Mouse (Mus musculus) stomach, postnatal 0 days (tissue): ENCODE data around the gene Hmgcs2. TPM values are rescaled to one million over a fixed set of nuclear protein-coding genes. Genes with fewer than 3 reads are reported as not detected.
A peak's percentile ranks its signal among the peaks of the same experiment; 100 is the strongest.

Source experiments
- ATAC-seq: fragments of 200-750 bp; cut with Nextera tagmentation; 2 replicates; pipeline ENCODE4 v1.8.0; 2017; ENCODE audit not compliant: low FRiP score, low TSS enrichment
- DNase-seq: peaks from one replicate; pipeline ENCODE4 v3.0.0-alpha.2; 2016; ENCODE audit warnings: low spot score
- H3K27ac ChIP-seq: fragments of 300-500 bp; sonication (generic); replicated peaks from 2 replicates; pipeline ENCODE4 v1.5.1; 2014; ENCODE audit warnings: mild to moderate bottlenecking, control low read depth
- H3K27me3 ChIP-seq: fragments of 300-500 bp; sonication (generic); 2 replicates; pipeline ENCODE4 v1.6.1; 2014; ENCODE audit warnings: low read length; ENCODE audit not compliant: control insufficient read depth, insufficient read depth
- H3K36me3 ChIP-seq: fragments of 300-500 bp; sonication (generic); 2 replicates; pipeline ENCODE4 v1.6.1; 2014; ENCODE audit warnings: low read length, mixed read lengths; ENCODE audit not compliant: control insufficient read depth, insufficient read depth
- H3K4me1 ChIP-seq: fragments of 300-500 bp; sonication (generic); replicated peaks from 2 replicates; pipeline ENCODE4 v1.6.1; 2014; ENCODE audit warnings: antibody characterized with exemption; ENCODE audit not compliant: control insufficient read depth, insufficient read depth
- H3K4me2 ChIP-seq: fragments of 300-500 bp; sonication (generic); replicated peaks from 2 replicates; pipeline ENCODE4 v1.6.1; 2014; ENCODE audit warnings: low read depth, mild to moderate bottlenecking, control low read depth, moderate library complexity
- H3K4me3 ChIP-seq: fragments of 300-500 bp; sonication (generic); 2 replicates; pipeline ENCODE4 v1.5.1; 2014; ENCODE audit warnings: low read depth, low read length, control low read depth
- H3K9ac ChIP-seq: fragments of 300-500 bp; sonication (generic); 2 replicates; pipeline ENCODE4 v1.6.1; 2014; ENCODE audit warnings: mild to moderate bottlenecking, low read length, control low read depth, mixed read lengths
- H3K9me3 ChIP-seq: fragments of 300-500 bp; sonication (generic); 2 replicates; pipeline ENCODE4 v1.6.1; 2016; ENCODE audit warnings: low read length; ENCODE audit not compliant: control insufficient read depth
- CTCF ChIP-seq: IDR thresholded peaks from 2 replicates; pipeline ENCODE4 v1.5.1; 2016; ENCODE audit warnings: antibody characterized with exemption, low read depth, mild to moderate bottlenecking, moderate library complexity
- EP300 ChIP-seq: optimal IDR thresholded peaks from 2 replicates; pipeline ENCODE3; 2016; ENCODE audit warnings: antibody characterized with exemption
- WGBS: fragments of 180-500 bp; shearing (Covaris S2); extraction: QIAGEN DNeasy Blood & Tissue Kit; methylation state at CpG from one replicate; pipeline ENCODE4 v1.1.7; 2014; 5-methylcytosine and 5-hydroxymethylcytosine counted together
- polyA plus RNA-seq: library from polyadenylated mRNA; unstranded; fragments of >200 nt; fragmentation: Nextera tagmentation; extraction: Ambion mirVana; gene quantifications from 2 replicates; pipeline ENCODE4 v1.2.1, GENCODE M21; 2015

Hmgcs2 gene
- polyA plus RNA-seq, 1 experiment from 2014 or later: 337 TPM

GRCm38 (mm10) chr3:98242458-98243037 is 37.7 kb upstream of the Hmgcs2 start:
- no peaks in the 10 kb centered on the region for H3K4me1 ChIP-seq
- WGBS: 46% methylated on average over 8 of the region's 8 CpGs
- no peak for DNase-seq
- H3K27me3 ChIP-seq: no peaks in the 10 kb centered on the region
- TF ChIP-seq EP300 (no peak), CTCF (no peak)
- H3K9me3 ChIP-seq: no peaks in the 10 kb centered on the region
- no peak overlapping the region for H3K4me3 ChIP-seq
- ATAC-seq: no peak
- no peaks in the 10 kb centered on the region for H3K36me3 ChIP-seq
- no peak overlapping the region for H3K27ac ChIP-seq
- no peak overlapping the region for H3K4me2 ChIP-seq
- H3K9ac ChIP-seq: no peak overlapping the region

DNA sequence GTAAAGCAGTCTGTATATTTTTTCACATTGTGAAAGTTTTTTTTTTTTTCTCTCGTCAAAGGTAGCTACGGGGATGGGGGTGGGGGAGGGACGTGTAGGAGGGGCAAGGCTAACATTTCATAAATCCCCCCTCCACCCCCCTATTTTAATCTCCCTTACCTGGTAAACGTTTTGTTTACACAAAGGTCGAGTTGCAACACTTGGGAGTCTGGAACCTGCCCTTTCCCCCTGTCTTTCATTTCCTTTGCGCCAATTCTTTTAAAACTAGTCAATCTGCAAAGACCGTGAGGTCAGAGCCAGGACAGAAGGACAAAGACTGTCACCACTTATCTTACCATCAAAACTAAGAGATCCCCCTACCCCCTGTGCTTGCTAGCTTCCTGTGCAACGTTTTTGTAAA is 34.3 kb upstream of the Hmgcs2 start:
- no peak overlapping the region for H3K4me3 ChIP-seq
- no peaks in the 10 kb centered on the region for H3K4me1 ChIP-seq
- no peak for TF ChIP-seq EP300
- no peak for TF ChIP-seq CTCF
- 12% methylated on average over 8 of the region's 8 CpGs for WGBS
- H3K36me3 ChIP-seq: no peaks in the 10 kb centered on the region
- no peaks in the 10 kb centered on the region for H3K9me3 ChIP-seq
- no peaks in the 10 kb centered on the region for H3K27me3 ChIP-seq
- DNase-seq: no peak
- H3K4me2 ChIP-seq: no peak overlapping the region
- H3K27ac ChIP-seq: no peak overlapping the region
- no peak for ATAC-seq
- no peak overlapping the region for H3K9ac ChIP-seq

- no peaks in the 10 kb centered on the region for H3K9me3 ChIP-seq
- H3K4me3 ChIP-seq: no peak overlapping the region
- no peaks in the 10 kb centered on the region for H3K4me1 ChIP-seq
- no peak overlapping the region for H3K4me2 ChIP-seq
- no peaks in the 10 kb centered on the region for H3K27me3 ChIP-seq
- ATAC-seq (no peak), DNase-seq (no peak)
- 41% methylated on average over 7 of the region's 7 CpGs for WGBS
- no peaks in the 10 kb centered on the region for H3K36me3 ChIP-seq
- TF ChIP-seq CTCF (no peak), EP300 (no peak)
- H3K27ac ChIP-seq: no peak overlapping the region
- no peak overlapping the region for H3K9ac ChIP-seq
These were observed 33.1 kb upstream of the Hmgcs2 start for GRCm38 (mm10) chr3:98246985-98247751.

DNA sequence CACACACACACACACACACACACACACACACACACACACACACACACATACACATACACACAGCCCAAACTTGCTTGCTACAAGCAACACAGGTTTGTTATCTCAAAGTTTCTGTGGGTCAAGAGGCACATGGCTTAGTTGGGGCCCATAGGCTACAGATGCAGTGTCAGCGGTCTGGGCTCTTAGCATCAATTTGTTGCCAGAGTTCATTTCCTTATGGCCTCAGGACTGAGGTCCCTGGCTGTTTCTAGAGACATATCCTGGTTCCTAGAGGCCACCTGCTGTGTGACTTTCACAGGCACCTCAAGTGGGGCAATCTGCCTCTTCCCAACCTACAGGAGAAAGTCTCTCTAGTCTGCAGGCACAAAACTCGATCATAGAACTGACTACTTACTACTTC is 30.9 kb upstream of the Hmgcs2 start:
- no peaks in the 10 kb centered on the region for H3K27me3 ChIP-seq
- no peaks in the 10 kb centered on the region for H3K36me3 ChIP-seq
- no peaks in the 10 kb centered on the region for H3K9me3 ChIP-seq
- TF ChIP-seq EP300 (no peak), CTCF (no peak)
- no peak overlapping the region for H3K4me2 ChIP-seq
- peak; percentile 45 for ATAC-seq
- DNase-seq: no peak
- H3K4me3 ChIP-seq: no peak overlapping the region
- peak overlapping the region; percentile 9; the same call in 1 of the 2 replicates for H3K27ac ChIP-seq
- no peaks in the 10 kb centered on the region for H3K4me1 ChIP-seq
- no peak overlapping the region for H3K9ac ChIP-seq
- 79% methylated on average over 2 of the region's 2 CpGs for WGBS

DNA sequence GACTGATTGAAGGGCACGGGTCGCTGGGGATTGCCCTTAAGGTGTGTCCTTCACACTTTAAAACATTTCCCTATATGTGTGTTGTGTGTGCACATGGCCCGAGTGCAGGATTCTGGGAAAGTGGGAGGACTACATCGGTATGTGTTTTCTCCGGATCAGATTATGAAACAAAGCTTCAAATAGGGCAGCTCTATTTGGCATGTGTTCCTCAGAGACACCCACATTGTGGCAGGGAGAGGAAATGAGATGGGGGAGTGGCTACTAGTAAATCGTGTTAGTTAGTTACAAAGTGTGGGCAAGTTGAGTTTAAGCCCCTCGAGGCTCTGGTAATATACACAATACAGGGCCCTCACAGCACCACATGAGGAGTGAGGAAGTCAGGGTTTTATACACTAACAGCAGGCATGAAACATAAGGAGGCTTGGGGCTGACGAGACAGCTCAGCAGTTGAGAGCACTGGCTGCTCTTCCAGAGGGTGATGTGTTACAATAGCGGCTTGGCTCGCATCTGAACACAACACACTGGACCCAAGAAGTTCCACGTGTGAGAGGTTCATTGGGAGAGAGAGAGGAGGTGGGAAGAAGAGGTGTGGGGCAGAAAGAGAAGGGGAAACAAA is 30.3 kb upstream of the Hmgcs2 start:
- 58% methylated on average over 11 of the region's 11 CpGs for WGBS
- H3K9ac ChIP-seq: no peak overlapping the region
- H3K4me1 ChIP-seq: no peaks in the 10 kb centered on the region
- H3K4me2 ChIP-seq: no peak overlapping the region
- H3K36me3 ChIP-seq: no peaks in the 10 kb centered on the region
- no peaks in the 10 kb centered on the region for H3K9me3 ChIP-seq
- H3K4me3 ChIP-seq: no peak overlapping the region
- DNase-seq (no peak), ATAC-seq (peak; percentile 39)
- no peak for TF ChIP-seq CTCF
- no peak for TF ChIP-seq EP300
- H3K27me3 ChIP-seq: no peaks in the 10 kb centered on the region
- no peak overlapping the region for H3K27ac ChIP-seq

DNA sequence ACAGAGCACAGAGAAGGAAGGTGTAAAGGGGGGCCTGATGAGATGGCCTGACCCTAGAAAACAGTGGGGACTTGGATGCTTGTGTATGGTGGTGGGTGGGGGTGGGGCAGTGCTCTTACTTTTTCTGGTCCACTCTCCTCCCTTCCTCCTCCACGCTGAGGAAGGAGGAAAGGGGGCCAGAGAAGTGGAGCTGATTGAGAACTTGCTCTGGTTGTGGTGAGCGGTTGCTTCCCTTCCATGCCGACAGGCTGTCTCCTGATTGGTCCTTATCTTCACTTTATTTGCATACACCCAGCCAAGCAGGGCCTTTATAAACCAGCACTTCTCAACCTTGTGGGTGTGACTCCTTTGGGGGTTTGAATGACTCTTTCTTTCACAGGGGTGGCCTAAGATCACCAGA is 26.2 kb upstream of the Hmgcs2 start:
- Histone ChIP-seq H3K36me3 (no peaks in the 10 kb centered on the region), H3K9me3 (no peaks in the 10 kb centered on the region), H3K4me3 (no peak overlapping the region), H3K9ac (no peak overlapping the region), H3K4me2 (no peak overlapping the region), H3K27ac (peak overlapping the region; percentile 30; the same call in 1 of the 2 replicates), H3K27me3 (no peaks in the 10 kb centered on the region), H3K4me1 (no peaks in the 10 kb centered on the region)
- WGBS: 93% methylated on average over 2 of the region's 3 CpGs
- TF ChIP-seq CTCF (no peak), EP300 (no peak)
- DNase-seq: no peak
- ATAC-seq: peak; percentile 62
